Mouse (Mus musculus): Measurements from ENCODE around the gene Dlg2. TPM values are rescaled to one million over a fixed set of nuclear protein-coding genes. Genes with fewer than 3 reads are reported as not detected.

The Dlg2 gene
- polyA plus RNA-seq, 3 experiments from 2014 or later = 0.83 to 3.5 (median 1.1) TPM

DNA sequence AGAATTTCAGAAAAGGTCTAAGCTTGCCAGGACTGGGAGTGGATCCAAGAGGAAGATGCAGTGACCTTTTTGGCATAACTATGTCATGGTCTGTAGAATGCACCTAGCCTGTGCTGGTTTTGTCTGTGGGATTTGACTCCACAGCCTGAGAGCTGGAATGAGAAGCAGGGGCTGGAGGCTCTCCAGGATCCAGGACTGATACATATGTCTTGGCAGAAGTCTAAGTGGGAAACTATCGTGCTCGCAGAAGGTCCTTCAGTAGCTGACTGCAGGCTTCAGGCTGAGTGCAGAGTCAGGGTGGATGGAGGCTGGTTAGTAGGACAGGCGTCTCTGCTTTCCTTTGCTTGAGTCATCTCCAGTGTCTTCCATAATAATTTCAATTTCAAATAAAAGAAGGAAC lies 807.7 kb downstream of the Dlg2 start:
- no peak for ATAC-seq

DNA sequence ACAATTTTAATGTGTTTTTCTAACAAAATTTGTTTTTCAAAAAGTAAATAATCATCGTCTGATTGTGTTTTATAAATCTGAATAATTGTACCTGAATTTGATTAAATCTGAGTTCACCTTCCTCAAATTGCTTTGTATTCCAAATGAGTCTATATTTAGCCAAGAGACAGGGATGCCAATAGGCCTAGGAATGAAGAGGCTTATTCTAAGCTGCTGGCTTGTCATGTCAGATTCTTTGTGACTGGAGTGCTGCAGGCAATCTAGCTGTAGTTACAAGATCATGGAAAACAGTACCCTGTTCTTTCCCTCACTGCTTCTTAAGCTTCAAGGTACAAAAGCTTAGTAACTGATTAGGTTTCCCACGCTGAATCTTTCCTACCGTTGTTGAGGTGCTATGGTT lies 811.9 kb downstream of the Dlg2 start:
- no peak for ATAC-seq

DNA sequence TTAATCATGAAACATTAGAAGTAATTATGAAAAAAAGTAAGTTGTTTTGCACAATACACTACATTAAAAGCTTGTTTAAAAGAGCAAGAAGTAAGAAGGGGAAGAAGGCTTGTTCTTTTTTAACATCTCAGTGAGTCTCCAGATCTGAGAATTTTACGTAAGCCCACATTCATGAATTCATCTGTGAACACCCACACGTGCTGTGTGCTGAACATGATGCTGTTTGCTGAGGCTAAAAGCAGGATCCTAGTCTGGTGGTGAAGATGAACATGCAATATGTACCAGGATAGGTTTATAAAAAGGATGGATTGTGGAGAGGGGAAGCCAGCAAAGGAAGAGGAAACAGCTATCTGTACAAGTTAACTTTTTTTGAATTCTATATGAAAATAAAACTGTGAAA lies 819.7 kb downstream of the Dlg2 start:
- no peak for ATAC-seq

DNA sequence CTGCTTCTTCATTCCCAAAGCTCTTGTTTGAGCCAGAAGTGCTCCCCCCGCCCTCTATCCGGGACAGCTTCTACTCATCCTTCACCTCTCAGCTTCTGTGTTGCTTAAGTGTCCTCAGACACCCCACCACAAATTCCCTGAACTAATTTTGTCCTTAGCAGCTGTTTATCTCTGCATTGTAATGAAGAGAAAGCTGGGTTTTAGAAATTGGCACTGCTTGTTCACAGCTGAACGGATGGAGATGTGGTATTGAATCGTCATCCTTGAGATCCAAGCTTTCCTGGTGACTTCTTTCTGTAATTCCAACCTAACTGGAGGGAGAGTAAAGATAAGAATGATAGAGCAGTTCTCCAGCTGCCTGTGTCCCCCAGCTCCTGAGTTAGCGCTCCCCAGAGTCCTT lies 834.7 kb downstream of the Dlg2 start:
- no peak for ATAC-seq

DNA sequence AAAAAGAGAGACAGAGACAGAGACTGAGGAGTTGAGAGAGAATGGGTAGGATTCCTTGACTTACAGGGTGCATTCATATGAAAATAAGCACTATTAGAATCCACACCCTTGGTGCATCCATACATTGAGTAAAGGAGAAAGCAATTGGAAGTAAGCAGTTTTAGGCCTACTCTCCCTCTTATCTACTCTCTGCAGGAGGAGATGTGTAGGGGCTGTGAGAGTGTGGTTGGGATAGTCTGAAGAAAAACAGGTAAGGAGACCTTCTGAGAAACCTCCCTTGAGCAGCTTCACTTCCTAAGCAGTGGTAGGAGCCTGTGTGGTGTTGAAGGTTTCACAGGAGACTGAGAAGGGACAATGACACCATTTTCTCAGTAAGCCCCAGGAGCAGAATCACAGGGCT lies 868.6 kb downstream of the Dlg2 start:
- no peak for ATAC-seq

DNA sequence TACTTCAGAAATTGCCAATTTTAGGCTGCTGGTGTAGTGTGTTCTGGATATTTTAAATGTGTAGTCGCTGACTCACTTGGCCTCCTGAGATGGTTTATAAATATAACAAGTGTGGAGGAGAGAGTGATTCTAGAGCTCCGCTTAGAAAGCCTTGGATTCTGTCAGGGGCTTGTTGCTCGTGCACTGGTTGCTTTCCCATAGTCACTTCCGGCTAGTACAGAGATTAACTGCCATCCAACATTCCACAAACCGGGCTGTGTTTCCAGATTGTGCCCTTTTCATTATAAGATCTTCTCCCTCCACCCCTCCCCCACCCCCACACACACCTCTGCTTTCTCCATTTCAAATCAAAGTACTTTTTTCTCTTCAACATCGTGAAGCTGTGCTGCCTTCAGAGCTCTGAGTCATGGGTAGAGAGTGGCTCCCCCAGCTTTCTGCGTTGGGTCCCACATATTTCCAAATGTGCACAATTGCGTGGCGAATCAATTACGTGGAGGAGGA lies 893.4 kb downstream of the Dlg2 start:
- no peak for ATAC-seq

DNA sequence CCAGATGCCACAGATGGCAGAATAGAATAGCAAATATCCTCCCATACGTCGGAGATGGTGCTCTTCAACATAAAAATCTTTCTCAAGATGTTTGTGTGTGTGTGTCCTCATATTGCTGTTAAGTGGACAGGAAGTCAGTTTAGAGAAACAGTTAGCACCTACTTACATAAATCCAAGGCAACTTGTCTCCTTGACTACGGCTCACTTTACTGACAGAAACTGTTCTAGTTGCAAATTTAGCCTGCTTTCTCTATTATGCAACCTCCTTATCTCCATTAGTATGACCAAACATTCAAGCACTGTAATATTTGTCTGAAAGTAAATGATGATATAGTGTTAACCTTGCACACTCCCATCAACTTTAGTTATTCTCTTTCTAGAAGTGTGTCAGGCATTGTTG lies 905.8 kb downstream of the Dlg2 start:
- no peak for ATAC-seq

DNA sequence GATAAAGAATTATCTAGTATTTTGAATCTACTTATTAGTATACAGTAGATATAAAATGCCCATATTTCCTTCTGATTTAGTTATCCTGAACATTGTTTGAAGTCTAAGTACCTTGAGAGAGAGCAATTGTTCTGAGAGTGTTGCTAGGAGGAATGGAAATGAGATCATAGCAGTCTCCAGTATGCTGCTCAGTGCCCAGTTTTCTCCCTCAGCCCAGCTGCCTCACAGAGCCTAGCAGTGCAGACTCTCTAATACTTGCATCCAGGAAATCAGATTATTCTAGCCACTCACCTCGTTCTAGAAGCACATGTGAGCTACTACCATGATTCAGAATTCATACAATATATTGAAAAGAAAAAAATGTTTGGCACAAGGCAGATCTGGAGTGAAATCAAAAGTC lies 907.4 kb downstream of the Dlg2 start:
- ATAC-seq = no peak

DNA sequence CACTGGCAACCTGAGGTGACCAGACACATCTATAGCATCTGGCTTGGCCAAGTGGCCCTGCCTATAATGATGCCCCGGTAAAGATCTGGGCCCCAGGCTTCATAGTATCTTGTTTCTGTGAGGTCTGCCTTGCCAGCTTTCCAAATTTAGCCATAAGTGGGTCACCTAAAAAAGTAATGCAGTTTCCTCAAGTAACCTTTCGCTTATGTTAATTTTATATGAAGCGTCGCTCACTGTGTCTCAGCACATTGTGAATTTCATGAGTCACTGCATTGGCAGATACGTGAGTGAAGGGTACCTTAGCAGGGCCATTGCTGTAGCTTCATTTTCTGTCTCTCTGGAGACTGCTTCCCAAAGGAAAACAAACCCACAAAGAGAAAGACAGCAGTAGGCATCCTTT lies 912.8 kb downstream of the Dlg2 start:
- no peak for ATAC-seq

DNA sequence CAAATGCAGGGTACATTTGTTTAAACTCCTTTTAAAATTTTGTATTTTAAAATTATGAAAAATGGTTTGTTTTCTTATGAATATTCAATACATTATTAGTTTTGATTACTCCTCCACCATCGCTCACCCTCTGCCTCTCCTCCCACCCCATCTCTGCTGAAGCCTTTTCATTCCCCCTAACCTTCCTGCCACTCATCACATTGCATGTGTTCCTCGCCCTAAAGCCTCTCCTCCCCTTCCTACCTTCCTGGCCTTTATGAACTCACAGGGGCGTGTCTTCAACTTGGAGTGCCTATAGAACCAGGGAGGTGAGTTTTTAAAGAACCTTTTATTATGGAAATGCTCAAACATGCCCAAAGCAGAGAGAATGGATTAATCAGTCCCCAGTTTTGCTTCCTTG lies 921.4 kb downstream of the Dlg2 start:
- no peak for ATAC-seq

DNA sequence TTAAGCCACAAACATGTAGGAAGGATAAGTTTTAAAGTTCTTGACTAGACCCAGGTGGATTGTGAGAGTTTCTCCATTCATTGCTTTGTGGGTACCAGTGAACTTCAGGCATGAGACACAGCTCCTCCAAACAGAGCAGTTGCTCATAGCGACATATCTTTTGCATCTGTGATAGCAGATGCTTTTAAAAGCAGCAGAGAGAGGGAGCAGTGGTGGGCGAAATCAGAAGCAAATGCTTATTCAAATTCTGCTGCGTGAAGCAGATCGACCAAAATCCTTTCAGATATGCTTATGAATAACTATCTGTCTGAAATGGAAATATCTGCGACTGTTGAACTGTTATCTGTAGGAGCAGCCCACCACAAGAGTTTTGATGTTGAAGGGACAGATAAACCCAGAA lies 935.6 kb downstream of the Dlg2 start:
- no peak for ATAC-seq

DNA sequence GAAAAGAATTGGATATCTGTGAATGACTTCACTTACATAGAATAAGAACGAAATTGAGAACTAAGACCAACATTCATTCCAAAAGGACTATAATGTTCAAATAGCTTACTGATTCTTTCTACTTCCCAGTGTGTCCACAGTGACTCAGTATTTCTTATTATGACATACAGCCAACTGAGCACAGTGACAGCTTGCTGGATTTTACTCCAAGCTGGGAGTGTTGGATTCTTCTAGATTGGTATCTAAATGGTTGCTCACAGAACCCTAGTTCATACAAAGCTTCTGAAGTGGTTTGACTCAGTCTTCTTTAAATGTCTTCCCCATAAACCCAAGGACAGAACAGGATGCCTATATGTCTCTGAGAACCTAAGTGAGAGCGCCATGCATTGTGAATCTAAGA lies 937.7 kb downstream of the Dlg2 start:
- no peak for ATAC-seq

DNA sequence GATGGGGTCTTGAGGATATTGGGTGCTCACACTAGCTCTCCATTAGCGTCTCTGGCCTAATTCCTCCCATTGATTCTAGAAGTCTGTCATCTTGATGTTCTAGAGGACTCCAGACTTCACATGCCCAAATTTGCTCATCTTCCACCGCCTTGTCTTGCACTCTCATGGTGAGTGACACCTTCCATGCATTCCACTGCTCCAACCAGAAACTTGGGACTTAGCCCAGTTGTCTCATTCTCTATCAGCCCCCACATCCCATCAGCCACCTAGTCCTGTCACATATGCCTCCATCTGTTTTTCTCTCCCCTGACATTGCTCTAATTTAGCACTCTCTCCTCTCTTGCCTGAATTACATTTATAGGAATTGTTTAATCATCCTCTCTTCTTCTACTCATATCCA lies 938.3 kb downstream of the Dlg2 start:
- no peak for ATAC-seq

DNA sequence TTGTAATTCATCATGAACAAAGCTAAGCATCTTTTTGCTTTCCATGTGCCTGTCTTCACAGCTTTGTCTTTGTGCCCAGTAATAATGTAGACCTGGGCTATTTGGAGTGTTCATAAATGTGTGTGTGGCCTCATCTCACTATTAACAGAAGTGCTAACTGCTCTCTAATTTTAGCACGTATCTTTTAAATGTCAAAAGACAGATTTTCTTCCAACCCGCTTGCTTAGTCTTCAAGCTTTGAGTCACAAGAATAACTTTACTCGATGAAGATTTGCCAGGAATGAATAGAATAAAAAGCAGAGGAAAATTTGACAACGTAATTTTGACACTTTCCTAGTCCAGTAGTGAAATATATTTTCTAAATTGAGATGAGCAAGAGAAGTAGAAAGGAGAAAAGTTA lies 943.7 kb downstream of the Dlg2 start:
- ATAC-seq = no peak

DNA sequence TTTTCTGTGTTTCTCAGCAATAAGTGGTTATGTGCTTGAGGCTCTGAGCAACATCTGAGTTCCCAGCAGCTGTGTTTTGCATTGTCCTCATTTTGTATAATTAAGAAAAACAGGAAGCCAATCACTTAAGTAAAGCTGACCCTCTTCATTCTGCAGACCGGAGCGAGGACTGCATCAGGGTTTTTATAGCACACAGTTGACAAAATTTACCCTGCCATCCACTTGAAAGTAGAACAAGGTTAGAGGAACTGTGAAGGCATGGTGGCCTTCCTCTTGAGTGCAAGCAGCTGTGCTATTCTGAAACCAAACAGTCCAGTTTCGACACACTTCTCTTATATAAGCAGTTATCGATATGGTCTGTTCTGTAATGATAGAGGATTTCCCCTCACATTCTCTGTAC lies 947.3 kb downstream of the Dlg2 start:
- ATAC-seq = no peak

DNA sequence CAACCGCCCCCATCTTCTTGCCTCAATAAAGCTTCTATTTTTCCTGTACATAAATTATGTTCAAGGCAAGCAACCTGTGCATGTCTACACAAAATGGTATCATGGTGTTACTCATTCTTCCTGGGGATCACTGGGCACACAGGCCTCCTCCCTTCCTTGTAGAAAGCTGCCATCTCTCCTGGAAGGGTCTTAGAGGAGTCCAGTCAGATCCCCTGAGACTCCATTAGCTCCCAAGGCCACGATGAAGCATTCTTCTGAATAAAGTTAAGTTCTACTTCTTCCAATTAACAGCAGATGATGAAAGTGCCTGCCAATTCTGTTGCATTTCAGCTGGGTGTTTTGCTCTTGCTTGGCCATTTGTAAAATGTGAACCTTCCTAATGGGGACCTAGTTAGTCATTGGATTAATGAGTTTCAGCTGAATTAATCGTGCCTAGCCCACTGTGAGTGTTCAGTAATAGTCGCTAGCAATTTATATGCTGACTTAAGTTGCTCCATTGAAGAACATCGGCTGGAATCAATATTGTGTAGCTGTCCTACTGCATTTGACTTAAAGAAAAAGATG lies 953.3 kb downstream of the Dlg2 start:
- ATAC-seq = no peak

DNA sequence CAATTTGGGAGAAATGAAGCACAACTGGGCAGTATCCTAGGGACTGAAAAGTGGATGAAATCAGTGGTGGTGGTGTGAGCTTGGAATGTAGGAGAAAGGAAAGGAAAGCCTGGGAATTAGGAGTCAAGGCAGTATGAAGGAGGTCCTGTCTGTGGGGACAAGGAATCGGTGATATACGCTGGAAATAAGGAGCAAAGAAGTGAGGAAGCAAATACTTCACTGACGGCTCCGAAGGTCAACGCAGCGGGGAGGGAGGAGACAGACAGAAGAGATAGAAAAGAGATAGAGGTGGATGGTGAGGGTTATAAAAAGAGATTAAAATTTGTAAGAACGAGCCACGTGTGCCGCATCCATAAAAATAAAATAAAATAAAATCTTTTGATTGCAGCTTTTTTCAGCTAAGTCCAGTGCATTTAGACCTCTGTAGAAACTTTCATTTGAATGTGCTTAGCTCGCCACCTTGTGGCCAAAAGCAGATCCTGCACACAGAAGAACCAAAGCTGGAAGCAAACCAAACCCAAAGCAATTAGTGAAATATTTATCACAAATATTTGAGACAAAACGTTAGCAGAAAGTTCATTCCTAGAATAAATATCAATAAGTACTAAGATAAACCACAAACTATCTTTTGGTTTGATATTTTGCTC lies 955.2 kb downstream of the Dlg2 start:
- ATAC-seq = no peak

DNA sequence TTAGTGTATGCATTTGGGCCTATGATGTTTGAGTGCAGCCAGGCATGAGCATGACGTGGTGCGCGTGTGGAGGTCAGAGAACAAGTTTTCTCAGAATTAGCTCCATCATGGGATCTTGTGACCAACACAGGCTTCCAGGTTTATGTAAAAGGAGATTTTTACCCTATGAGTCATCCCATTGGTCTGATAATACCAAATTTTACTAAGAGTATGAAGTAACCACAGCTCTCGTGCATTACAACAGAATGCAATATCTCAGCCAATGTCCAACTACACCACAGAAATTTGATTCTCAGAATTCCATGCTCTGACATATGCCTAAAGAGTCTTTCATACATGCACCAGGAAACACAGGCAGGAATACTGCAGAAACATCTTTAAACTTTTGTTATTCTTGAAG lies 956.1 kb downstream of the Dlg2 start:
- no peak for ATAC-seq

DNA sequence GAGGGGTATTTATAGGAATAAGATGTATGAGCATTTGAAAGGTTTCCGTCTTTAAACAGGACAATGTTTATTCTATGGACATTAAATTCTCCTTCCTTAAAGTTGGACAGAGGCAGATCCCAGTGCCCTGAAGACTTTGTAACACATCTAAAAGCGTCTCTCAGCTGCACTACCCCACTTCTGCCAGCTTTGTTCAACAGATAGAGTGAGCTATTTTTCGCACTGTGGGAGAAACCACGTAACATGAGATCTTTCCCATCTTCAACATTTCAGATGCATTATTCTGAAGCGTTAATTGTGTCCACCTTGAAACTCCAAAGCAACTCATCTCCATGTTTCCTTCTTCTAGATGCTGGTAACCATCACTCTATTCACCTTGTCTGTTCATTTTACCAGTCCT lies 958.3 kb downstream of the Dlg2 start:
- ATAC-seq = no peak

DNA sequence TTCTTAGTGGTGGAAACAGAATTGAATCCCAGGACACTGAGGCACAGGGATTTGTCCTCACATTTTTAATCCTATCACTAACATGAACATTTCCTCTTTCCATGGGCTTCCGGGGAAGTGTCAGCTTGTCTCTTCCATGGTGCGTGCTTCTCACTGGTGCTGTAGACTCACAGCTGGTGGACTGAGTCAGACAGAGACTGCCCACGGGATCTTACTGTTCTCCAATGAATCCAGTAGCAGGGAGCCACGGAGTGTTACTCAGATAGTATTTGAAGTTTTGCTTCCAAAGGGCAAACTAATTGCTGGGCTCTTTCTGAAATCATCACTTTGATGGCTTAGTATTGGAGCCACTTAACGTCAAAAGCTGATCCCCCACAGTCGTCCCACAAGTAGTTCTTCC lies 963.9 kb downstream of the Dlg2 start:
- no peak for ATAC-seq

DNA sequence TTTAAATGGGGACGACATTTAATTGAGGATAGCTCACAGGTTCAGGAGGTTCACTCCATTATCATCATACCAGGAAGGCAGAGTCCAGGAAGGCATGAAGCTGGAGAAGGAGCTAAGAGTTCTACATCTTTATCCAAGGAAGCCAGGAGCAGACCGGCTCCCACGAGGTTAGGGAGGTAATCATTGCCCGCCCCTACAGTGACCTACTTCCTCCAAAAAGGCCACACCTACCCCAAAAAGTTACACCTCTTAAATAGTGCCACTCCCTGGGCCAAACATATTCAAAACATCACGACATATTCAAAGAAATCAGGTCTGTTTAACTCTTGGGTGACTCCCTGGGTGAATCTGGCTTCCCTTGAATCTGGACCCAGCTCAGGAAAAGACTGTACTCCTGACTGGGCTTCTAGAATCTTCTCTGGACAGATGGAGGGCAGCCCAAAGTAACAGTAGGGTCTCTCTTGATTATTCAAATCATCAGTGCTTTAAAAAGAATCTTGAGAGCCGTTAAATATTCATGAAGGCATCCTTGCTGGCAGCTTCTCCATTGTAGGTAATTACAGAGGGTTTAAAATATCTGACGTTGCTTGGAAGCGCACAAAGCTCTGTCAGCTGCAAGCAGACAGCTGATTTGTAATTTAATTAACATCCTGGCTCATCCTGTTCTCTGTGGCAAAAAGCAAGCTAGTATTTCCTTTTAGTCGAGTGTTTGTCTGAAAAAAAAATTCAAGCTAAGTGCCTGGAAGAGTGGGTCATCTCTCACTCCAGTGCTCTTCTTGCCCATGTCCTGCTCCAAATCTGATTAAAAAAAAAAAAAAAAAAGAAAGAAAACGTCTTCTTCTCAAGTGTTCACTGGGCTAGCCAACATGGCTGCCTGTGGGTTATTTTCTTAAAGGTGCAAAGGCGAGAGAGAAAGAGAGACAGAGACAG lies 966.2 kb downstream of the Dlg2 start:
- ATAC-seq = no peak

DNA sequence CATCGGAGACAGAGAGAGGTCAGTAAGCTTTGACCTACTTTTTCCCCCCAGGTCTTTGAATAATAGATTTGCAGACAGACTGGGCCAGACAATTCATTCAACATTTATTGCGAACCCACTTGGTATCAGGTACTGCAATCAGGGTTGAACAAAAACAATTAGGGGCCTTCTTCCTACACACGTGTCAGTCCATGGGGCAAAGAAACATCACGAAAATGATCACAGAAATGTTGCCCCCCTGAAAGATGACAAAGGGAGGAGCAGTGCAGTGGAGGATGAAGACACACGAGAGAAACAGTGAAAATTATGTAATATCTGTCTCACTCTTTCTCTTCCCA lies 966.9 kb downstream of the Dlg2 start:
- ATAC-seq = no peak

DNA sequence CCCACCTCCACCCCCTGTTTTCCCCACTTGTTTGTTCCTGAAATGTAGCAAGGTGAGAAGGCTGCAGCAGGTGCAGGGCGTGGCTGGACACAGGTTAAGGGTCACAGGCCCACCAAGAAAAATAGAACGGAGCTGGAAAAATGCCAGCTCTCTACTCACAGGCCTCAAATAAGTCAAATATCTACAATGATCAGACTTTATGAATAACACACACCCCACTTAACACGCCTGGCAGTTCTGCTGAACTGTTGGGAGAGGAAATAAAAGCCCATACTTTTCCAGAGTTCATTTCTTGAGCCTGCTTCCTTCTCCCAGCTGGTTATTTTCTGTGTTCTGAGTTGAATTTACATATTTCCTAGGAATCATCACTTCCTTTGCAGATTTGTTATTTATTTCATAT lies 967.4 kb downstream of the Dlg2 start:
- ATAC-seq = no peak

DNA sequence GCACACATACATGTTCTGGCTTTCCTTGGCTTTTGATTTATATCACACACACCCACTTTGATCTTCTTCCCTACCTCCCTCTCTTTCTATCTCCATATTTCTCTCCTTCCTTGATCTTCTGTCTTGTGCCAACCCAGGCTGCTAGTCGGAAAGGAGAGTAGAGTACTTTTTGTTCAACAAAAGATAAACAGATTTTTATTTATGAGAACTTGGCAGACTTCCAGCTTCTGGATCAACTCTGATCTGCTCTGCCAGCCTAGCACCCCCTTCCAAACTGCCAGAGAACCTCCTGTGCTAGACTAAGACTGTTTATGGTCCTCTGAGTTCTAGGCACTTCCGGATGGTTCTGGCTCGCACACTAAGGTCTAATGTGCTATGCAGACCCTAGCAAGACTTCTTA lies 968.3 kb downstream of the Dlg2 start:
- ATAC-seq = no peak
